Mouse (Mus musculus) spleen, adult 2 months (tissue): Measurements from ENCODE around the gene Celsr1.

Experiments
- CTCF ChIP-seq: fragments of 200-500 bp; IDR thresholded peaks from 2 replicates; pipeline ENCODE4 v1.5.1; 2011; ENCODE audit warnings: mild to moderate bottlenecking, inconsistent platforms; ENCODE audit not compliant: insufficient read depth, insufficient read length, insufficient replicate concordance; ENCODE audit errors: extremely low read depth
- POLR2A ChIP-seq: fragments of 200-500 bp; IDR thresholded peaks from 2 replicates; pipeline ENCODE4 v1.6.1; 2011; ENCODE audit warnings: low read depth, low read length, inconsistent platforms

- TF ChIP-seq POLR2A (peak; percentile 40), CTCF (no peak)
Observed at GRCm38 (mm10) chr15:86007690-86008121, 25.9 kb downstream of the Celsr1 start.
